Mouse (Mus musculus): Measurements from ENCODE around the gene Pus1. TPM values are rescaled to one million over a fixed set of nuclear protein-coding genes. Genes with fewer than 3 reads are reported as not detected.
A peak's percentile ranks its signal among the peaks of the same experiment; 100 is the strongest.
"Not testable (repeated sequence)": the region's sequence is repeated elsewhere in the genome, so short reads cannot be mapped to it uniquely, and the experiment has no call there.

Gene Pus1
- total RNA-seq, 2 experiments from 2014 or later = 17.7 to 20.2 TPM

DNA sequence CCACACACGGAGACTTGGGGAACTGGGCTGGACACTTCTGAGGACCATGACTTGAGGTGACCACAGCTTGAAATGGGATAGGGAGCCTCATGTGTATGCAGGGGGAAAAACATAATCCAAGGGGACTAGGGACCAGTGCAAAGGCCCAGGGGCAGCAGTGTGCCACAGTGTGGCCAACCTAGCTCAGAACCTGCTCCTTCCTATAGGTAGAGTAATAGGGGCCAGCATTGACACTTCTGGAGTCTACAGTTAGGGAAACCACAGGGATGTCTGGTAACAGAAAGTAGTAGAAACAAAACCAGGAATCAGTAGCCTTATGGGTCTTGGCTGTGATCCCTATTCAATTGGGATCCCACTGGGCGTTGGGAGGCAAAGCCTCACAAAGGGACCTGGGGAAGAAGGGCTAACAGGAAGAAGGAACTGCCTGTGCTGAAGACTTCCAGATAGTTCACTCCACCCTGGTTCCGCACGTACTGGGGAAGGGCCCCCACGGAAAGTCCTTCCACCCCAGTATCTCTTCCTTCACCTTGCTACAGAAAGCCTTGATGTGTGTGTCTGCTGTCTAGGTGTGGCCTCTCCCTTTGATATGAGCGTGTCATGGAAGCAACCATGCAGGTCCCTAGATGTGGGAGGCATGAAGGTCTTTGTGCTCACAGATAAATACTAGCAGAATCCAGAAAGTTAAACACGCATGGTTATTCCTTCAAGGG, 1.2 kb upstream of the Pus1 start:
- DNase-seq = no peak

DNA sequence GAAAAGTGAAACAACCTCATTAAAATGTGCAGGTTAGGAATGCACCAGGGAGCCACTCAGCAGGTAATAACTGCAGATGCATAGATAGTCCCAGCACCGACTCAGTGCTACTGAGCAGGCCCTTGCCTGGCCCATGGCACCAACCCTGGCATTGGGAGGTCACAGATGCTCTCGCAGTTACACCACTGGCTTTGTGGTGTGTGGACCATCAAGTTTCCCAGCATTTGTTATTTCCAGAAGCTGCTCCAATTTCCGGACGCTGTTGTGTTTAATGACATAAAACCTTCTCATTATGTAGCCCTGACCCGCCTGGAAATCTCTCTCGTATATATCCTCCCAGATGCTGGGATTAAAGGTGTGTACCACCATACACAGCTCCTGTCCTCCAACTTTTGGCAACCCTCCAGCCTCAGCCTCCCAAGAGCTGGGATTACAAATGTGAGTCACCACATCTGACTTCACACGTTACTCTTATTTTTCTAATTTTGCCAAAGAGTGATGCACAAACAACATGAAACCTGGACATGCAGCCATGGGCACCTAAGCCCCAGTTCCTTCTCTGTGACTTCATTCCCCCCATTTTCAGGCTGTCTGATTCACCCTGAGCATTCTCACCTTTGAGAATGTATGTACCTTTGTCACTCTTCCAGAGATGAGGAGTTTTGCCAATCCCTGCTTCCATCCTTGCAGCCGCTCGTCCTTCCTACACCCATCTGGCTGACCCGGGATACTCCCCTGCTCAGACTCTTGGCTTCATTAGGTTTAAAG, 486 bp upstream of the Pus1 start:
- no peak for DNase-seq

DNA sequence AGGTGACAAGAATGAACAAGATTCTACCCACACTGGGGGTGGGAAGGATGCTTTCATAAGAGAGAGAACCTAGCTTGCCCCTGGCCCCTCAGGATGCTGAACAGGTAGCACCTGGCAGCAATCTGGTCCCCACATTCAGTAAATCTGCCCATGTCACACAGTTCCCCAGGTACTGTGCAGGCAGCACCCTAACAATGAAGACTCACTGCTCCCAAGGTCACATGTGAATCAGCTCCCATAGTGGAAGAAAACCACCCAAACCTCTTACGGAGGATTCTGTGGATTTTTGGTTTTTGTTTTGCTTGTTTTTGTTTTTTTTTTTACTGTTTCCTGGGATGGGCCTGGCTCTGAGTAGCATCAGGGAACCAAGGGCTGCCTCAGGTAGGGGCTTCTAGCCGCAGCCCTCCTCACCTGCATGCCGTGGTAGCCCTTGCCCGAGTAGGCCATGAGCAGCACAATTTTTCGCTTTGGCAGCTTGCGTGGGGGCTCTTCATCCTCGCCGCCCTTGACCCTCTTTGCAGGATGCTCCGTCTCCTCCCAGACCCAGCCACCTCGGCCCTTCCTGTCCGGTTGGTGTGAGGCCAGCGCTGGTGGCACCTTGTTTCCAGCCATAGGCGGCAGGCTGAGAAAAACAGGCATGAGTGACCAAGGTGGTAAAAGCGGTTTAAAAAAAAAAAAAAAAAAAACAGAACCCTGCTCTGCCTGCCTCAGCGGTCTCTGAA, 1.0 kb downstream of the Pus1 start:
- DNase-seq = no peak

DNA sequence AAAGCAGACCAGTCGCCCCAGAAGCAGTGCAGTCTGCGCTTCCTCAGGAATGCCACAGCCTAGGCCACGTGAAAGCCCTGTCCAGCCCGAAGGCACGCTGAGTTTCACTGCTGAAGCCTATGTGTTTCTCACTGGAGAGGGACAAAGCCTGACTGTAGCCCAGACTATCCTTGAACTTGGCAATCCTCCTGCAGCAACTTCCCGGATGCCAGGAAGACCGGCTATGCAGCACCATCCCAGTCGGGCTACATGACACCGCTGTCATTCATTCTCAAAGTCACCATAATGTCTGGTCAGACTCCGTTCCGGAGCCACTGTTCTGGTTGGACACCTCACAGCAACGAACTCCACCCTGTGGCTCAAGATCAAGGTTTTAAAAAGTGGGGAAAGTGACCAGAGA, 2.2 kb downstream of the Pus1 start:
- no peak for DNase-seq

DNA sequence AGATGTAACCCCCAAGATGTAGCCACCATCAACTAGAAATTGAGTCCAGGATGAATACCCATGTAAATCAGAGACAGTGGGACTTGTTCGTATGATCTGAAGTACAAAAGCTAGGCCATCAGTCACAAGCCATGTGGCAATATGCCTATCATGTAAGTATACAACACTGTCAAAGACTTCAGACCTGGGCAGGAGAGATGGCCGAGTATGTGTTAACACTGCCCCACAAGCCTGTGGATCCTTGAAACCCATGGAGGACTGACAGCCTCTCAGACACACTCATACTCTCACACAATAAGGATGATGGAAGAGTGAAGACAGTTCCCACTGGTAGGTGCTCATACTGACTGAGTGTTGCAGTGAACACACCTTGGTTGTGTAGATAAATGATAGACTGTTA, 4.3 kb downstream of the Pus1 start:
- no peak for DNase-seq

DNA sequence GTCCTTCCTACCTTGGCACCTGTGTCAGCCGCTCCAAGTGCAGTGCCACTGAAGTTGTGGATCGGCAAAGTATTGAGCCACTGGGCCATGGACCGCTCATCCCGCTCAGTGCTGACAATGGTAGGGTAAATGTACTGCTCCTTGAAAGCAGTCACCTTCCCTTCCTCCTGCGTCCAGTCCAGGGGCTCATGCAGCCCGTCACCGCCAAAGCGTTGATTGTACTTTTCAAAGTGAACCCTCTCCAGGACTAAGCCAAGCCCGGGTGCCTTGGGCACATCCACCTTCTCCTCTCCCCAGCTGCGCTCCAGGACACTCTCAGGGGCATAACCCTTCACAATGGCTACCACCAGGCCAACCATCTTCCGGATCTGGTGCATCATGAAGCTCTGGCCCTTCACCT, 5.9 kb downstream of the Pus1 start:
- no peak for DNase-seq

DNA sequence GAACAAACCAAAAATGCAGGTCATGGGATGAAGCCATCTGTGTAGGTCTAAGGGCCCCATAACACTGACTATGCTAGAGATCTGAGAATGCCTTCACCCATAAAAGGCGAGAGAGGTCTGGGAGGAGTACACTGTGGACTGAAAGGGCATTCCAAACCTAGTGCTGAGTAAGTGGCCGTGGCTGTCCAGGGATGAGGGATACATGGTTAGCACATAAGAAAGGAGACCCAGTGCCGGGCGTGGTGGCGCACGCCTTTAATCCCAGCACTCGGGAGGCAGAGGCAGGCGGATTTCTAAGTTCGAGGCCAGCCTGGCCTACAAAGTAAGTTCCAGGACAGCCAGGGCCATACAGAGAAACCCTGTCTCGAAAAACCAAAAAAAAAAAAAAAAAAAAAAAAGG, 7.5 kb downstream of the Pus1 start:
- DNase-seq = not testable (repeated sequence)

DNA sequence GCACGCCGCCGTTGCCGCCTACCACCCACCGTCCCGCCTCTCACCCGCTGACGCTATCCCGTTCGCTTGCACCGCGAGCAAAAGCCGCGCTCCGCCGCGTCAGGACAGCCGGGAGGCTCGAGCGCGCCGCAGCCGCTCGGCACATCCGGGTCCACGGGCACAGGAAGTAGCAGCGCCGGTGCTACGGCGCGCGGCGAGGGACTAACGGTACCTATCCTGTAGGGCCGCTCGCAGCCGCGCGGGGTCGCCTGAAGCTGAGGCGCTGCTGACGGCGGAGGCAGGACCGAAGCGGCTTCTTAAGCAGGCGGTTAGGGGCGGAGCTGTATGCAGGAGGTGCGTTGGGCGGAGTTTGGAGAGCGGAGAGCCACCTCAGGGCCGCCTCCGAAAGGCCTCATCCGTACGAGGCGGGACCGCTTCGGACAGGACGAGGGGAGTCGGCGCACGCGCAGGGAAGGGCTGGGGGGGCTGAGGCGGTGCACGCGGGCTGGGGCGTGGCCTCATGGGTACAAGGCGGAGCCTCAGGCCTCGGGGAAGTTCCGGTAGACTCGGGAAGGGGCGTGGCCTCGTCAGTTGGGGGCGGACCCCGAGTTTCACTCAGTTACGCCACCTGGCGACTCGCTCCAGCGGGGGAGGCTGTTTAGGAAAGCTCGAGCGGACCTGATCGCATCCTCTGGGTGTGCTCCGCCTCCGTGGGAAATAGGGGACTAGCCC, 9.9 kb downstream of the Pus1 start, which contains the start of gene Ep400:
Gene Ep400, minus strand, starts transcription at position 270 of the 711 bp plus-strand sequence.
- DNase-seq = peak; percentile 99

DNA sequence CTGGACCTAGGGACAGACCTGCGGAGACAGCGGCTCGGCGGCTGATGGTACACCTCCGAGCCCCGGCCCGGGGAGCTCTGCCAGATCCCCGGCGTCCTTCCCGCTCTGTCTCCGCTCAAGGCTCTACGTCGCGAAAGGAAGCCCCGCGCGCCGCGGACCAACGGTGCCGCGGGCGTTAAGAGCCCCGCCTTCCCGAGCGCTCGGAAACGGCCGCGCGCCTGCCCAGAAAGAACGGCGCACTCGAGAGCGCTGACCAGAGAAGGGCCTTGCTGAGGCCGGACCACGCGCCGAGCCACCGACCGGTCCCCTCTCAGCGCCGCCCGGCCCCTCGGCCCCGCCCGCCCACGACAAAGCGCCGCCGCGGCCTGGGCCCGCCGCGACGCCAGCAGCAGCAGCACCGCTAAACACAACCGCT, 10.4 kb downstream of the Pus1 start:
- DNase-seq = no peak

DNA sequence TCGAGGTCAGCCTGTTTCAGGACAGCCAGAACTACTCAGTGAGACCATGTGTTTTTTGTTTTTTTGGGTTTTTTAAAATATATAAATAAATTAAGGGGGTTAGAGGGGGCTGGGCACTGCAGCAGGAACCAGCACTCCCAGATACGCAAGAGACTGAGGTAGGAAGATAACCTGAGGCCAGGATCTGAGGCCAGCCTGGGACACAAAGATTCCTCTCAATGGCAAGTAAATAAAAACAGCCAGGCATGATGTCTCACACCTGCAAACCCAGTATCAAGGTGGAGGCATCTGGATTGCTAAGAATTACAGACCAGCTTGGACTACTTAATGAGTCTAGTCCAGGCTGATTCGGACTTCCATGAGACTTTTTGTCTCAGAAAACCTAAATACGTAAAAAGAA, 11.2 kb downstream of the Pus1 start:
- no peak for DNase-seq

DNA sequence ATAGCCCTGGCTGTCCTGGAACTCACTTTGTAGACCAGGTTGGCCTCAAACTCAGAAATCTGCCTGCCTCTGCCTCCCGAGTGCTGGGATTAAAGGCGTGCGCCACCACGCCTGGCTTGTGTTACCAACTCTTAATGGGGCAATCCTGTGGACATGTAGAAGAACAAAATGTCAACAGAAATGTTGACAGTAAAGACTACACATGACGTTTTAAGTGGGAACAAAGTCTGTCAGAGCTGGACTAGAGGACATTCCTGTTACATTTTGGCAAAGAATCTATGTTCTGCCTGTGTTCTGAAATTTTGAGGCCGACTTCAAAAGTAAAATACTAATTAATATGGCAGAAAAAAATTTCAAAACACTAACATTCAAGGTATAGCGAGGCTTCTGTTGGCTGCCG, 16.6 kb downstream of the Pus1 start:
- no peak for DNase-seq

DNA sequence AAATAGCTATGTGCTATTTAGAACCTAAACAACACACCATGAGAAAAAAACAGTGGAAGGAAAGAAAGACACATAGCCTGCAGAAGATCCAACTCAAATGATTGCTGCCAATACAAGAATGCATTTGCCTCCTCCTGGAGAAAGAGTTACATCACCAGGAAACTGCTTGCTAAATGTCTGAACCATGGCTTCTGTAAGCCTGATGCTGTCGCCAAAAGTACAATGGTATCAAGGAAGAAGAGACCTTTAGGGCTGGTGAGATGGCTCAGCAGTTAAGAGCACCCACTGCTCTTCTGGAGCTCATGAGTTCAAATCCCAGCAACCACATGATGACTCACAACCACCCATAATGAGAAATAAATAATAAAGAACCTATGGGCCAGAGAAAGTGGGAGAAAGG, 35.4 kb downstream of the Pus1 start:
- DNase-seq = no peak

DNA sequence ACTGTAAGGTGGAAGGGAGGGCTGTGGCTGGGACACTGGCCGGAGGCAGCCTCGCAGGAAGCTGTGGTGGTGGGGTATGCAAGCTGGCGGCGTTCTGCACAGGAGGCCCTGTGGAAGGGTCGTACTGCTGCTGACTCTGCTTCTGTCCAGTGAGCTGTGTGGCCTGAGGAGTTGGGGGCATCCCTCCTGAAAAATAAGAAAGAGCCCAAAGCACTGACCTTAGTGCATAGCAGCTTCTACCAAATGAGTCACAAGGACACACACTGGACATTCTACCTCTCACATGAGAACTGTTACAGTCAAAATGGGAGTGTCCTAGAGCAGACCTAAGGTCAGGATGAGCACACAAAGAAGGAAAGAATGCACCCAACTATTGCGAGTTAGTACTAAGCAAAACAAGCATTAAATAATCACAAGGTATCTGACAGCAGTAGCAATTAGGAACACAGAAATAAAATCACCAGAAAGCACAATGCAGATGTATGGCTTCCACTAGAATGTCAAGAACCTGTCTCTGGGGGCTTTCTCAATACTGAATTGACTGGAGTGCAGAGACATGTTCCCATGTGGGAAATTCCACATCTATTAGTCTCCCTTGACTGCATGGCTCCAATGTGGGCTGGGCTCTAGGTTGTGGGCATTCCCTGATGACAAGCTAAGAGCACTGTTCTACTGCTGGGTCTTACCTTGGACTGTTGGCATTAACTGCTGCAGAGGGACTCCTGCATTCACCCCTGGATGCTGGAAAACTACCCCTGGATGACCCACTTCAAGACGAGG, 40.8 kb downstream of the Pus1 start:
- DNase-seq = no peak

DNA sequence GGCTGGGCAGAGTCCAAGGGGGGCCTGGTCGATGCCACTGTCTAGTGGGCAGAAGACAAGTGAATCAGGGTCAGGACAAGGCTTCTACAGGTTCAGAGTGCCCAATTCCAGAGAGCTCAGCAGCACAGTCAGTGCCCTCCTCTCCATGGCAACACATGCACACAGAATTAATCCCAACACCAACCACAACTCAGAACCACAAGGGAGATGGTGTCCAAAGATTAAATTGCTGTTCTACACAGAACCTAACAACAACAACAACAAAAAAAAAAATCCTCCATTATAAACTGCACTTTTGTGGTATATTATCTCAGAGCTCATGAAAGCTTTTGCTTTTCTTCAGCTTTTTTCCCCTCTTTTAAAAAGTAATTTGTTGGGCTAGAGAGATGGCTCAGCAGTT, 44.9 kb downstream of the Pus1 start:
- DNase-seq = no peak

DNA sequence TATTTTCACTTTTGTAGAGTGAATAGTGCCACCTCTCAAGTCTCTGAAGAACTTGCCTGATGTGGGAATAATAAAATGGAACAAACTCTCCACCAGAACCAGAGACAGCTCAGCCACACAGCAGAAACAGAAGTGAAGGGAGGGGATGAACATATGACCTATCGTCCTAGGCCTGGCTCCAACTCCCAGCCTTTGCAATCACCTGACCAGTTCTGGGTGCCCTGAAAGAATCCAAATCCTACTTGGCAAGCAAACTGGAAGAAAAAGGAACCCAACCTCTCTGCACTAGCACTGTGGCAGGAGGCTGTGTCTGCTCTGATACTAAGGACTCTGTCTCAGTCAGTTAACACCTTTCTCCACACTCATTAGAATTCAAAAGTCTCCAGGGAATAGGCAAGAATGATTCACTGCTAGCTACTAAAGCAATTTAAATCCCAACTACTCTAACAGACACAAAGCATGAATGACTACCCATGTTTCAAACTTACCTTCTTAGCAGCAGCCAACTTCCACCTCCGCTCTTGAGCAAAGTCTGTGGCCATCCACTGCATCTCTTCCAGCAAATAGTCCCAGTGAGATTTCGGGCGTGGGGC, 47.1 kb downstream of the Pus1 start:
- DNase-seq = no peak

DNA sequence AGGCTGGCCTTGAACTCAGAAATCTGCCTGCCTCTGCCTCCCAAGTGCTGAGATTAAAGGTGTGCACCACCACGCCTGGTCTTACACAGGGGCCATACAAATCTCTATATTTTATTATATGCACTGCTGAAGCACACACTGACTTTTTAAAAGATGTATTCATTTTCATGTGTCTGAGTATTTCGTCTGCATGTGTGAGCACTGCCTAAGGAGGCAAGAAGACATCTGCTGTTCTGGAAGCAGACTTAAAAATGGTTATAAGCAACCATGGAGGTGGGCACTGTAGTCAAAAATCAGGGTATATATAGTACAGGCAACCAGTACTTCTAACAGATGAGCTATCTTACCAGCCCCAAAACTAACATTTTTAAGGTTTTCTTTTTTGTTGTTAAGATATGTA, 49.2 kb downstream of the Pus1 start:
- no peak for DNase-seq

DNA sequence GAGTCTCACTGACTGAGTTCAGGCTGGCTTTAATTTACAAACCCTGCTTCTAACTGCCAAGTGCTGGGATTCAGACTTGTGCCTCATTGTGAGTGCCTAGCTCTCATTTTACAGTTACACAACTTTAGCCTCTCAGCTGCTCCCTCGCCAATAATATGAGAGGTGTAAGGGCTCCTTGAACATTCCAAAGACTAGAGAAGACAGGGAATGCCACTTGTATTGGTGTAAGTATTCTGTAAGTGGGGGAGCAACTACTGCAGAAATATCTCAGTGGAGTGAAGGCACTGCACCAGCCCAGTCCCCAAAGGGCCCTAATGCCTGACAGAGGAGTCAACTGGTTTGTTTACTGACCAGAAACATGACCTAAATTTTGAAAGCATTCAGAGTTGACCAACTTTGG, 52.6 kb downstream of the Pus1 start:
- no peak for DNase-seq
